Mouse (Mus musculus) CH12.LX (cell line): ENCODE measurements at regions not wholly inside any gene's neighbourhood (a gene's known extent, or its start where the extent isn't known, plus 50 kb on each side); places are given as distances from the start of the nearest gene placed in this dataset.

Experiments
- DNase-seq: peaks from one replicate; pipeline ENCODE4 v3.0.0-alpha.2; 2013; ENCODE audit errors: extremely low read depth
- H3K27ac ChIP-seq: 2 replicates; pipeline ENCODE4 v1.5.1; 2012; ENCODE audit warnings: low read depth, mild to moderate bottlenecking, control low read depth, moderate library complexity; ENCODE audit not compliant: insufficient read depth
- H3K27me3 ChIP-seq: replicated peaks from 2 replicates; pipeline ENCODE3; 2012; ENCODE audit warnings: inconsistent platforms
- H3K36me3 ChIP-seq, 2 experiments: replicated peaks in 1 of 2; 2 replicates each; pipeline versions ENCODE3 to v1.6.1; 2012; ENCODE audit warnings: inconsistent platforms in 1 of 2, low read length in 1 of 2, mild to moderate bottlenecking in 1 of 2, mixed read lengths in 1 of 2, moderate library complexity in 1 of 2; ENCODE audit not compliant: control insufficient read depth in 1 of 2, insufficient read depth in 1 of 2
- H3K4me1 ChIP-seq, 2 experiments: 2 replicates each; pipeline ENCODE4 v1.6.1; 2012; ENCODE audit warnings: inconsistent platforms in 1 of 2, moderate library complexity in 1 of 2; ENCODE audit not compliant: insufficient read depth in 2 of 2, control insufficient read depth in 1 of 2
- H3K4me2 ChIP-seq: 2 replicates; pipeline ENCODE4 v1.6.1; 2012; ENCODE audit warnings: low read depth, mild to moderate bottlenecking, control low read depth; ENCODE audit not compliant: poor library complexity, insufficient read depth, severe bottlenecking
- H3K4me3 ChIP-seq, 3 experiments: fragments of 150-350 bp in 1 of 3; sonication (generic) in 1 of 3; replicated peaks in 1 of 3; 2 replicates each; pipeline versions ENCODE3 to v1.5.1; 2011 to 2012; ENCODE audit warnings: low read depth in 2 of 3, low read length in 2 of 3, mild to moderate bottlenecking in 2 of 3, moderate library complexity in 2 of 3, control low read depth in 1 of 3, improper control_type of control experiment in 1 of 3, inconsistent platforms in 1 of 3, mixed read lengths in 1 of 3; ENCODE audit not compliant: poor library complexity in 1 of 3
- H3K79me2 ChIP-seq: replicated peaks from 2 replicates; pipeline ENCODE4 v1.6.1; 2012; ENCODE audit warnings: mild to moderate bottlenecking, moderate library complexity; ENCODE audit not compliant: control insufficient read depth, poor library complexity, insufficient read depth, severe bottlenecking; ENCODE audit errors: extremely low read depth
- H3K9ac ChIP-seq: 2 replicates; pipeline ENCODE4 v1.6.1; 2012; ENCODE audit warnings: low read depth, mild to moderate bottlenecking, control low read depth, moderate library complexity; ENCODE audit not compliant: insufficient read depth
- H3K9me3 ChIP-seq: replicated peaks from 2 replicates; pipeline ENCODE3; 2012; ENCODE audit warnings: low read length, inconsistent platforms, mixed read lengths
- CHD2 ChIP-seq: IDR thresholded peaks from 2 replicates; pipeline ENCODE4 v1.6.1; 2011; ENCODE audit warnings: low read length, improper control_type of control experiment
- CTCF ChIP-seq, 2 experiments: IDR thresholded peaks in 1 of 2; conservative IDR thresholded peaks in 1 of 2; 2 replicates each; pipeline ENCODE4 v1.5.1; 2011 to 2012; ENCODE audit warnings: low read depth in 2 of 2, low read length in 2 of 2, improper control_type of control experiment in 1 of 2, inconsistent platforms in 1 of 2, mild to moderate bottlenecking in 1 of 2, moderate library complexity in 1 of 2
- E2F4 ChIP-seq: IDR thresholded peaks from 2 replicates; pipeline ENCODE4 v1.6.1; 2011; ENCODE audit warnings: low read depth, low read length, improper control_type of control experiment; ENCODE audit not compliant: insufficient replicate concordance
- ELF1 ChIP-seq: IDR thresholded peaks from 2 replicates; pipeline ENCODE4 v1.6.1; 2014; ENCODE audit warnings: low read depth, mild to moderate bottlenecking, inconsistent platforms, low read length, improper control_type of control experiment
- EP300 ChIP-seq: IDR thresholded peaks from 2 replicates; pipeline ENCODE4 v1.6.1; 2011; ENCODE audit warnings: low read length, improper control_type of control experiment
- ETS1 ChIP-seq: conservative IDR thresholded peaks from 2 replicates; pipeline ENCODE4 v1.6.1; 2012; ENCODE audit warnings: low read depth, mild to moderate bottlenecking, inconsistent platforms, low read length, improper control_type of control experiment, moderate library complexity
- GABPA ChIP-seq: IDR thresholded peaks from 2 replicates; pipeline ENCODE4 v1.6.1; 2012; ENCODE audit warnings: low read depth, low read length, improper control_type of control experiment, inconsistent platforms; ENCODE audit not compliant: insufficient replicate concordance
- HCFC1 ChIP-seq: IDR thresholded peaks from 2 replicates; pipeline ENCODE4 v1.6.1; 2012; ENCODE audit warnings: low read depth, mild to moderate bottlenecking, inconsistent platforms, low read length, improper control_type of control experiment
- IRF4 ChIP-seq: IDR thresholded peaks from 2 replicates; pipeline ENCODE4 v1.6.1; 2014; ENCODE audit warnings: low read depth, mild to moderate bottlenecking, inconsistent platforms, low read length, improper control_type of control experiment
- JUN ChIP-seq: IDR thresholded peaks from 2 replicates; pipeline ENCODE4 v1.6.1; 2011; ENCODE audit warnings: low read depth, mild to moderate bottlenecking, low read length, improper control_type of control experiment, moderate library complexity; ENCODE audit not compliant: insufficient read depth
- MAFK ChIP-seq: IDR thresholded peaks from 2 replicates; pipeline ENCODE4 v1.6.1; 2011; ENCODE audit warnings: low read length, improper control_type of control experiment; ENCODE audit not compliant: insufficient replicate concordance
- MEF2A ChIP-seq: IDR thresholded peaks from 2 replicates; pipeline ENCODE4 v1.6.1; 2014; ENCODE audit warnings: low read depth, mild to moderate bottlenecking, inconsistent platforms, low read length, improper control_type of control experiment, borderline replicate concordance
- PAX5 ChIP-seq: IDR thresholded peaks from 2 replicates; pipeline ENCODE4 v1.6.1; 2012; ENCODE audit warnings: low read length, inconsistent platforms, mixed read lengths
- SIN3A ChIP-seq: IDR thresholded peaks from 2 replicates; pipeline ENCODE4 v1.6.1; 2012; ENCODE audit warnings: low read length, improper control_type of control experiment, inconsistent platforms
- TBP ChIP-seq: conservative IDR thresholded peaks from 2 replicates; pipeline ENCODE4 v1.6.1; 2011; ENCODE audit warnings: low read depth, low read length, improper control_type of control experiment
- TCF12 ChIP-seq: IDR thresholded peaks from 2 replicates; pipeline ENCODE4 v1.6.1; 2014; ENCODE audit warnings: low read depth, mild to moderate bottlenecking, inconsistent platforms, low read length, improper control_type of control experiment
- USF1 ChIP-seq: IDR thresholded peaks from 2 replicates; pipeline ENCODE4 v1.6.1; 2014; ENCODE audit warnings: low read depth, mild to moderate bottlenecking, inconsistent platforms, low read length, improper control_type of control experiment
- ZKSCAN1 ChIP-seq: IDR thresholded peaks from 2 replicates; pipeline ENCODE4 v1.6.1; 2012; ENCODE audit warnings: low read depth, inconsistent platforms, low read length, improper control_type of control experiment, borderline replicate concordance
- dilution Hi-C: fragments of 300-500 bp; cut with MboI; formaldehyde crosslinking; loops from 2 replicates; pipeline ENCODE4 v1.14.3; 2020; ENCODE audit warnings: low sequenced_read_pairs; ENCODE audit not compliant: extremely low pct_unique_long_range_greater_than_20kb, extremely low pct_ligation_motif_present
- in situ Hi-C: fragments of 300-500 bp; cut with MboI; formaldehyde crosslinking; loops from 3 replicates; pipeline ENCODE4 v1.14.3; 2019; ENCODE audit warnings: low sequenced_read_pairs, low pct_ligation_motif_present, low pct_unique_long_range_greater_than_20kb, mixed read lengths

DNA sequence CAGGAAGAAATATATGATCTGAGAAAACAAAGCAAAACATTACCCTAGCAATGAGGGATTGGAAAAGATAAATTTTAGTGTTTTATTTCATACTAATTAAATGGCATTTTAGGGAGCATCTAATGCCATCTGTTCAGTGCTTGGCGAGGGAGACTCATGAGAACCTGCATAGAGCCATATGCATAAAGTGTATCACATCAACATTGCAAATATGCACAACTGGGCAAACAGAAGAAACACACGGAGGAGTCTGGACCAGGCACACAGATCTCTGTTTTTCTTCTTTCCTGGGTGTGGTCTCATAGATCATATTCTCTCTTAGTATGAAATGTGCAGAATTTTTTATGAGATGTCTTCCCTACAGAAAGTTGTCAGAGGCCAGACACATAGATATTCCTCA is 71.1 kb upstream of the Sphkap start:
- in situ Hi-C loops (no loop called here), dilution Hi-C loops (no loop called here)
- no peak overlapping the region for H3K27ac ChIP-seq
- no peak for DNase-seq
- H3K27me3 ChIP-seq: no peaks in the 10 kb centered on the region
- H3K36me3 ChIP-seq: no peaks in the 10 kb centered on the region
- no peaks in the 10 kb centered on the region for H3K4me1 ChIP-seq
- TF ChIP-seq CHD2: no peak
- TF ChIP-seq ZKSCAN1: no peak
- no peak for TF ChIP-seq ETS1
- no peak for TF ChIP-seq MAFK
- TF ChIP-seq USF1: no peak
- no peak for TF ChIP-seq SIN3A
- TF ChIP-seq TCF12: no peak
- no peak for TF ChIP-seq TBP
- TF ChIP-seq PAX5: no peak
- no peak for TF ChIP-seq HCFC1
- TF ChIP-seq GABPA: no peak
- TF ChIP-seq MEF2A: no peak
- TF ChIP-seq CTCF (conservative IDR thresholded peaks at IDR 0.05 in 1 of 2, IDR thresholded peaks at IDR 0.05 in 1 of 2; ENCODE audit: low read depth in 2 of 2, low read length in 2 of 2): no peak
- no peak for TF ChIP-seq ELF1
- no peak for TF ChIP-seq IRF4
- TF ChIP-seq JUN: no peak
- TF ChIP-seq EP300: no peak
- no peak for TF ChIP-seq E2F4
- H3K4me2 ChIP-seq: no peak overlapping the region
- H3K9me3 ChIP-seq: no peaks in the 10 kb centered on the region
- H3K4me3 ChIP-seq: no peak overlapping the region
- H3K79me2 ChIP-seq: no peaks in the 10 kb centered on the region
- H3K9ac ChIP-seq: no peak overlapping the region
